Mouse (Mus musculus) kidney, postnatal 0 days (tissue): Measurements from ENCODE around the gene Mmp28. TPM values are rescaled to one million over a fixed set of nuclear protein-coding genes. Genes with fewer than 3 reads are reported as not detected.
A peak's percentile ranks its signal among the peaks of the same experiment; 100 is the strongest.

Experiments used
- ATAC-seq: fragments of 200-750 bp; cut with Nextera tagmentation; replicated peaks from 2 replicates; pipeline ENCODE4 v1.8.0; 2017; ENCODE audit warnings: low read depth, moderate number of reproducible peaks, moderate TSS enrichment, moderate library complexity; ENCODE audit not compliant: low FRiP score
- DNase-seq: peaks from one replicate; pipeline ENCODE4 v3.0.0-alpha.2; 2016; ENCODE audit warnings: low spot score
- H3K27ac ChIP-seq: fragments of 300-500 bp; sonication (generic); 2 replicates; pipeline ENCODE4 v1.5.1; 2014; ENCODE audit warnings: mild to moderate bottlenecking
- H3K27me3 ChIP-seq: fragments of 300-500 bp; sonication (generic); 2 replicates; pipeline ENCODE4 v1.6.1; 2014; ENCODE audit warnings: low read length, mixed read lengths; ENCODE audit not compliant: insufficient read depth
- H3K36me3 ChIP-seq: fragments of 300-500 bp; sonication (generic); 2 replicates; pipeline ENCODE4 v1.6.1; 2014; ENCODE audit warnings: low read length, mixed read lengths; ENCODE audit not compliant: insufficient read depth
- H3K4me1 ChIP-seq: fragments of 300-500 bp; sonication (generic); replicated peaks from 2 replicates; pipeline ENCODE4 v1.6.1; 2014; ENCODE audit warnings: antibody characterized with exemption, low read length, mixed read lengths; ENCODE audit not compliant: insufficient read depth
- H3K4me2 ChIP-seq: fragments of 300-500 bp; sonication (generic); 2 replicates; pipeline ENCODE4 v1.6.1; 2014; ENCODE audit warnings: mild to moderate bottlenecking, low read length, moderate library complexity, mixed read lengths
- H3K4me3 ChIP-seq: fragments of 300-500 bp; sonication (generic); replicated peaks from 2 replicates; pipeline ENCODE4 v1.5.1; 2014; ENCODE audit warnings: low read depth, low read length
- H3K9ac ChIP-seq: fragments of 300-500 bp; sonication (generic); 2 replicates; pipeline ENCODE4 v1.6.1; 2014; ENCODE audit warnings: low read depth, low read length
- H3K9me3 ChIP-seq: fragments of 300-500 bp; sonication (generic); replicated peaks from 2 replicates; pipeline ENCODE4 v1.6.1; 2016; ENCODE audit warnings: low read length, inconsistent platforms, mixed read lengths
- CTCF ChIP-seq: IDR thresholded peaks from 2 replicates; pipeline ENCODE4 v1.5.1; 2016; ENCODE audit warnings: antibody characterized with exemption, low read depth, mild to moderate bottlenecking, moderate library complexity
- WGBS: fragments of 180-500 bp; shearing (Covaris S2); extraction: QIAGEN DNeasy Blood & Tissue Kit; methylation state at CpG from one replicate; pipeline ENCODE4 v1.1.7; 2014; 5-methylcytosine and 5-hydroxymethylcytosine counted together
- polyA plus RNA-seq: library from polyadenylated mRNA; unstranded; fragments of >200 nt; fragmentation: Nextera tagmentation; extraction: Ambion mirVana; gene quantifications from 2 replicates; pipeline ENCODE4 v1.2.1, GENCODE M21; 2015

The Mmp28 gene
- polyA plus RNA-seq, 1 experiment from 2014 or later, result 1.9 TPM

- Histone ChIP-seq H3K4me1 (peaks cover 7% of the 10 kb centered on the region), H3K4me2 (peak within 1 kb of the TSS; percentile 78), H3K27ac (peak within 1 kb of the TSS; percentile 95), H3K27me3 (no peaks in the 10 kb centered on the region), H3K4me3 (peak within 1 kb of the TSS; percentile 80), H3K9ac (peak within 1 kb of the TSS; percentile 89), H3K9me3 (no peaks in the 10 kb centered on the region), H3K36me3 (no peaks in the 10 kb centered on the region)
- peak; percentile 77 for TF ChIP-seq CTCF
- ATAC-seq, result peak; percentile 98
- WGBS, result under 1% methylated on average over 66 of the region's 66 CpGs
- peak; percentile 99 for DNase-seq
Measured at GRCm38 (mm10) chr11:83472324-83473234, 9.7 kb upstream of the Mmp28 start, which contains the start of gene Taf15. Gene Taf15, plus strand, starts transcription at chr11:83473086.

- WGBS, result 85% methylated on average over 2 of the region's 2 CpGs
- no peak for ATAC-seq
- peak overlapping the region; percentile 78; the same call in 1 of the 2 replicates for H3K4me2 ChIP-seq
- H3K4me1 ChIP-seq, result peaks cover 7% of the 10 kb centered on the region
- no peak for DNase-seq
- H3K9ac ChIP-seq, result no peak overlapping the region
- H3K36me3 ChIP-seq, result no peaks in the 10 kb centered on the region
- TF ChIP-seq CTCF, result no peak
- H3K9me3 ChIP-seq, result no peaks in the 10 kb centered on the region
- no peak overlapping the region for H3K4me3 ChIP-seq
- H3K27me3 ChIP-seq, result no peaks in the 10 kb centered on the region
- no peak overlapping the region for H3K27ac ChIP-seq
Measured at GRCm38 (mm10) chr11:83471766-83472165, 8.9 kb upstream of the Mmp28 start.

- ATAC-seq (no peak), DNase-seq (no peak)
- Histone ChIP-seq H3K4me1 (no peaks in the 10 kb centered on the region), H3K9ac (no peak overlapping the region), H3K27ac (no peak overlapping the region), H3K4me3 (no peak overlapping the region), H3K27me3 (peaks cover 3% of the 10 kb centered on the region; the same call in 1 of the 2 replicates), H3K4me2 (no peak overlapping the region), H3K36me3 (no peaks in the 10 kb centered on the region), H3K9me3 (no peaks in the 10 kb centered on the region)
- no peak for TF ChIP-seq CTCF
- WGBS, result 86% methylated on average over 3 of the region's 3 CpGs
Measured at GRCm38 (mm10) chr11:83468765-83469164, 5.9 kb upstream of the Mmp28 start.

- Histone ChIP-seq H3K9me3 (no peaks in the 10 kb centered on the region), H3K27ac (peak overlapping the region; percentile 54; the same call in 1 of the 2 replicates), H3K4me3 (no peak overlapping the region), H3K36me3 (no peaks in the 10 kb centered on the region), H3K4me1 (peaks cover 5% of the 10 kb centered on the region; the same call in 1 of the 2 replicates), H3K4me2 (no peak overlapping the region), H3K9ac (no peak overlapping the region), H3K27me3 (peaks cover 3% of the 10 kb centered on the region; the same call in 1 of the 2 replicates)
- TF ChIP-seq CTCF, result no peak
- ATAC-seq (0 out of 2 replicates have a peak, but pooled peaks have one; percentile 37), DNase-seq (peak; percentile 54)
- WGBS, result 54% methylated on average over 11 of the region's 11 CpGs
Measured at GRCm38 (mm10) chr11:83467120-83467652, 4.3 kb upstream of the Mmp28 start.

- Histone ChIP-seq H3K27me3 (peaks cover 3% of the 10 kb centered on the region; the same call in 1 of the 2 replicates), H3K4me3 (no peak overlapping the region), H3K4me2 (no peak overlapping the region), H3K4me1 (peaks cover 5% of the 10 kb centered on the region; the same call in 1 of the 2 replicates), H3K27ac (no peak overlapping the region), H3K36me3 (no peaks in the 10 kb centered on the region), H3K9me3 (no peaks in the 10 kb centered on the region), H3K9ac (no peak overlapping the region)
- ATAC-seq (no peak), DNase-seq (no peak)
- 13% methylated on average over 2 of the region's 2 CpGs for WGBS
- no peak for TF ChIP-seq CTCF
Measured at GRCm38 (mm10) chr11:83465976-83466375, 3.1 kb upstream of the Mmp28 start.

GRCm38 (mm10) chr11:83461462-83462027 lies 1.3 kb downstream of the Mmp28 start:
- no peaks in the 10 kb centered on the region for H3K36me3 ChIP-seq
- H3K4me2 ChIP-seq, result peak overlapping the region; percentile 97; the same call in 1 of the 2 replicates
- ATAC-seq, result no peak
- TF ChIP-seq CTCF, result no peak
- H3K9me3 ChIP-seq, result no peaks in the 10 kb centered on the region
- H3K27me3 ChIP-seq, result peaks cover 3% of the 10 kb centered on the region; the same call in 1 of the 2 replicates
- peaks cover 5% of the 10 kb centered on the region; the same call in 1 of the 2 replicates for H3K4me1 ChIP-seq
- H3K4me3 ChIP-seq, result no peak overlapping the region
- no peak overlapping the region for H3K9ac ChIP-seq
- WGBS, result 77% methylated on average over 10 of the region's 10 CpGs
- no peak overlapping the region for H3K27ac ChIP-seq
- DNase-seq, result no peak
